Mouse (Mus musculus): ENCODE data around the gene Scgb1a1.
"Not testable (repeated sequence)": the region's sequence is repeated elsewhere in the genome, so short reads cannot be mapped to it uniquely, and the experiment has no call there.

Gene Scgb1a1

GRCm38 (mm10) chr19:9100297-9101061 is 12.7 kb upstream of the Scgb1a1 start:
- DNase-seq (ENCODE audit: low spot score) = no peak

- no peak for DNase-seq (ENCODE audit: low spot score)
These were observed 12.0 kb upstream of the Scgb1a1 start for GRCm38 (mm10) chr19:9099751-9100150.

GRCm38 (mm10) chr19:9097441-9097840 is 9.7 kb upstream of the Scgb1a1 start:
- DNase-seq (ENCODE audit: low spot score) = no peak

- no peak for DNase-seq (ENCODE audit: low spot score)
These were observed 7.4 kb upstream of the Scgb1a1 start for GRCm38 (mm10) chr19:9095111-9095510.

GRCm38 (mm10) chr19:9090709-9091108 is 3.0 kb upstream of the Scgb1a1 start:
- no peak for DNase-seq (ENCODE audit: low spot score)

- no peak for DNase-seq (ENCODE audit: low spot score)
These were observed 2.4 kb upstream of the Scgb1a1 start for GRCm38 (mm10) chr19:9090191-9090590.

- not testable (repeated sequence) for DNase-seq (ENCODE audit: low spot score)
These were observed 3.9 kb downstream of the Scgb1a1 start for GRCm38 (mm10) chr19:9083892-9084291.

GRCm38 (mm10) chr19:9083010-9083355 is 4.8 kb downstream of the Scgb1a1 start:
- no peak for DNase-seq (ENCODE audit: low spot score)

GRCm38 (mm10) chr19:9082191-9083009 is 5.4 kb downstream of the Scgb1a1 start:
- DNase-seq (ENCODE audit: low spot score) = peak; percentile 82

- no peak for DNase-seq (ENCODE audit: low spot score)
These were observed 6.2 kb downstream of the Scgb1a1 start for GRCm38 (mm10) chr19:9081311-9082190.

- DNase-seq (ENCODE audit: low spot score) = no peak
These were observed 7.8 kb downstream of the Scgb1a1 start for GRCm38 (mm10) chr19:9079916-9080315.

GRCm38 (mm10) chr19:9076982-9077660 is 10.6 kb downstream of the Scgb1a1 start:
- no peak for DNase-seq (ENCODE audit: low spot score)

GRCm38 (mm10) chr19:9076035-9076434 is 11.7 kb downstream of the Scgb1a1 start:
- no peak for DNase-seq (ENCODE audit: low spot score)

GRCm38 (mm10) chr19:9075558-9075957 is 12.2 kb downstream of the Scgb1a1 start:
- no peak for DNase-seq (ENCODE audit: low spot score)

GRCm38 (mm10) chr19:9074424-9074823 is 13.3 kb downstream of the Scgb1a1 start:
- DNase-seq (ENCODE audit: low spot score) = no peak

GRCm38 (mm10) chr19:9073776-9074411 is 13.9 kb downstream of the Scgb1a1 start:
- no peak for DNase-seq (ENCODE audit: low spot score)

GRCm38 (mm10) chr19:9072157-9072530 is 15.6 kb downstream of the Scgb1a1 start:
- DNase-seq (ENCODE audit: low spot score) = no peak

GRCm38 (mm10) chr19:9071456-9072156 is 16.2 kb downstream of the Scgb1a1 start:
- DNase-seq (ENCODE audit: low spot score) = peak; percentile 48

- no peak for DNase-seq (ENCODE audit: low spot score)
These were observed 17.4 kb downstream of the Scgb1a1 start for GRCm38 (mm10) chr19:9070316-9070715.

GRCm38 (mm10) chr19:9069687-9070307 is 18.0 kb downstream of the Scgb1a1 start:
- no peak for DNase-seq (ENCODE audit: low spot score)

Data from ovary, postnatal 14 days (tissue).